Mouse (Mus musculus) thymus, postnatal 14 days (tissue): ENCODE data around the gene Tmem145.

Source experiments
- DNase-seq: peaks from one replicate; pipeline ENCODE4 v3.0.0; 2021

Tmem145 gene

GRCm38 (mm10) chr7:25333596-25334307, 27.8 kb downstream of the Tmem145 start:
- peak; percentile 78 for DNase-seq

GRCm38 (mm10) chr7:25334472-25334871, 28.6 kb downstream of the Tmem145 start:
- no peak for DNase-seq

- no peak for DNase-seq
Measured at GRCm38 (mm10) chr7:25339329-25339728, 33.4 kb downstream of the Tmem145 start.

- DNase-seq, result no peak
Measured at GRCm38 (mm10) chr7:25341000-25341784, 35.3 kb downstream of the Tmem145 start.

GRCm38 (mm10) chr7:25348861-25349260, 43.0 kb downstream of the Tmem145 start:
- no peak for DNase-seq

GRCm38 (mm10) chr7:25358721-25359206, 52.9 kb downstream of the Tmem145 start:
- DNase-seq, result no peak

GRCm38 (mm10) chr7:25363151-25363550, 57.2 kb downstream of the Tmem145 start:
- no peak for DNase-seq

- DNase-seq, result no peak
Measured at GRCm38 (mm10) chr7:25363632-25364031, 57.7 kb downstream of the Tmem145 start.
